Mouse (Mus musculus) heart, postnatal 0 days (tissue): ENCODE measurements at regions not wholly inside any gene's neighbourhood (a gene's known extent, or its start where the extent isn't known, plus 50 kb on each side); places are given as distances from the start of the nearest gene placed in this dataset.

ENCODE experiments used
- ATAC-seq: fragments of 200-750 bp; cut with Nextera tagmentation; 2 replicates; pipeline ENCODE4 v1.8.0; 2017; ENCODE audit warnings: low read depth, moderate number of reproducible peaks, moderate library complexity; ENCODE audit not compliant: insufficient read depth
- DNase-seq: peaks from one replicate; pipeline ENCODE4 v3.0.0-alpha.2; 2016; ENCODE audit warnings: low spot score
- H3K27ac ChIP-seq: fragments of 300-500 bp; sonication (generic); 2 replicates; pipeline ENCODE4 v1.5.1; 2014; ENCODE audit warnings: low read depth, mild to moderate bottlenecking
- H3K27me3 ChIP-seq: fragments of 300-500 bp; sonication (generic); 2 replicates; pipeline ENCODE4 v1.6.1; 2014; ENCODE audit warnings: low read length, mixed read lengths; ENCODE audit not compliant: control insufficient read depth, insufficient read depth
- H3K36me3 ChIP-seq: fragments of 300-500 bp; sonication (generic); replicated peaks from 2 replicates; pipeline ENCODE4 v1.6.1; 2014; ENCODE audit warnings: low read length, mixed read lengths; ENCODE audit not compliant: control insufficient read depth, insufficient read depth
- H3K4me1 ChIP-seq: fragments of 300-500 bp; sonication (generic); 2 replicates; pipeline ENCODE4 v1.6.1; 2014; ENCODE audit warnings: antibody characterized with exemption; ENCODE audit not compliant: control insufficient read depth, insufficient read depth
- H3K4me2 ChIP-seq: fragments of 300-500 bp; sonication (generic); 2 replicates; pipeline ENCODE4 v1.6.1; 2014; ENCODE audit warnings: low read depth, mild to moderate bottlenecking, low read length, moderate library complexity
- H3K4me3 ChIP-seq: fragments of 300-500 bp; sonication (generic); 2 replicates; pipeline ENCODE4 v1.5.1; 2014; ENCODE audit warnings: low read depth, low read length
- H3K9ac ChIP-seq: fragments of 300-500 bp; sonication (generic); replicated peaks from 2 replicates; pipeline ENCODE4 v1.6.1; 2014; ENCODE audit warnings: low read depth, low read length, mixed read lengths
- H3K9me3 ChIP-seq: fragments of 300-500 bp; sonication (generic); replicated peaks from 2 replicates; pipeline ENCODE4 v1.6.1; 2016; ENCODE audit warnings: low read length; ENCODE audit not compliant: control insufficient read depth
- CTCF ChIP-seq: IDR thresholded peaks from 2 replicates; pipeline ENCODE4 v1.5.1; 2016; ENCODE audit warnings: antibody characterized with exemption, control low read depth, low read depth
- EP300 ChIP-seq: IDR thresholded peaks from 2 replicates; pipeline ENCODE4 v1.6.1; 2016; ENCODE audit warnings: antibody characterized with exemption, low read depth
- WGBS: fragments of 180-500 bp; shearing (Covaris S2); extraction: QIAGEN DNeasy Blood & Tissue Kit; methylation state at CpG from one replicate; pipeline ENCODE4 v1.1.7; 2014; 5-methylcytosine and 5-hydroxymethylcytosine counted together

GRCm38 (mm10) chr15:62127602-62128158 is 1204.9 kb upstream of the A1bg start:
- Histone ChIP-seq H3K4me1 (peaks cover 3% of the 10 kb centered on the region; the same call in 1 of the 2 replicates), H3K4me3 (no peak overlapping the region)

GRCm38 (mm10) chr15:62125718-62126117 is 1202.9 kb upstream of the A1bg start:
- Histone ChIP-seq H3K27ac (no peak overlapping the region), H3K4me2 (no peak overlapping the region), H3K9me3 (no peaks in the 10 kb centered on the region), H3K4me1 (peaks cover 3% of the 10 kb centered on the region; the same call in 1 of the 2 replicates), H3K9ac (no peak overlapping the region), H3K27me3 (no peaks in the 10 kb centered on the region), H3K4me3 (no peak overlapping the region), H3K36me3 (no peaks in the 10 kb centered on the region)
- no peak for DNase-seq
- TF ChIP-seq EP300 = no peak
- no peak for TF ChIP-seq CTCF
- ATAC-seq = no peak
- 96% methylated on average over 7 of the region's 7 CpGs for WGBS

More at GRCm38 (mm10) chr15:62127602-62128158, 1204.9 kb upstream of the A1bg start:
- H3K4me2 ChIP-seq = no peak overlapping the region
- WGBS = 58% methylated on average over 11 of the region's 11 CpGs
- H3K9me3 ChIP-seq = no peaks in the 10 kb centered on the region
- H3K27me3 ChIP-seq = no peaks in the 10 kb centered on the region
- H3K9ac ChIP-seq = no peak overlapping the region
- ATAC-seq = no peak
- no peaks in the 10 kb centered on the region for H3K36me3 ChIP-seq
- H3K27ac ChIP-seq = no peak overlapping the region
- no peak for DNase-seq
- TF ChIP-seq CTCF = no peak
- no peak for TF ChIP-seq EP300

GRCm38 (mm10) chr15:62123756-62124155 is 1200.9 kb upstream of the A1bg start:
- Histone ChIP-seq H3K4me2 (no peak overlapping the region), H3K36me3 (no peaks in the 10 kb centered on the region), H3K27ac (no peak overlapping the region), H3K4me1 (peaks cover 3% of the 10 kb centered on the region; the same call in 1 of the 2 replicates), H3K27me3 (no peaks in the 10 kb centered on the region), H3K9ac (no peak overlapping the region), H3K4me3 (no peak overlapping the region), H3K9me3 (no peaks in the 10 kb centered on the region)
- TF ChIP-seq EP300 (no peak), CTCF (no peak)
- DNase-seq = no peak
- ATAC-seq = no peak
- 70% methylated on average over 4 of the region's 4 CpGs for WGBS

- WGBS = 86% methylated on average over 9 of the region's 9 CpGs
- H3K27ac ChIP-seq = no peak overlapping the region
- TF ChIP-seq CTCF = no peak
- no peak for TF ChIP-seq EP300
- no peak overlapping the region for H3K4me2 ChIP-seq
- H3K9me3 ChIP-seq = no peaks in the 10 kb centered on the region
- H3K4me3 ChIP-seq = no peak overlapping the region
- H3K36me3 ChIP-seq = no peaks in the 10 kb centered on the region
- DNase-seq = no peak
- no peak overlapping the region for H3K9ac ChIP-seq
- no peaks in the 10 kb centered on the region for H3K4me1 ChIP-seq
- H3K27me3 ChIP-seq = no peaks in the 10 kb centered on the region
- ATAC-seq = no peak
Observed at GRCm38 (mm10) chr15:62122265-62123023, 1199.6 kb upstream of the A1bg start.

GRCm38 (mm10) chr15:62121696-62122095 is 1198.9 kb upstream of the A1bg start:
- WGBS = 95% methylated on average over 4 of the region's 4 CpGs
- H3K27me3 ChIP-seq = no peaks in the 10 kb centered on the region
- H3K4me3 ChIP-seq = no peak overlapping the region
- H3K36me3 ChIP-seq = no peaks in the 10 kb centered on the region
- H3K9me3 ChIP-seq = no peaks in the 10 kb centered on the region
- no peak overlapping the region for H3K4me2 ChIP-seq
- no peak for ATAC-seq
- H3K4me1 ChIP-seq = no peaks in the 10 kb centered on the region
- H3K27ac ChIP-seq = no peak overlapping the region
- H3K9ac ChIP-seq = no peak overlapping the region
- TF ChIP-seq EP300 (no peak), CTCF (no peak)
- DNase-seq = no peak

GRCm38 (mm10) chr15:62120735-62121134 is 1197.9 kb upstream of the A1bg start:
- H3K4me2 ChIP-seq = no peak overlapping the region
- DNase-seq (no peak), ATAC-seq (no peak)
- no peak overlapping the region for H3K9ac ChIP-seq
- H3K9me3 ChIP-seq = no peaks in the 10 kb centered on the region
- no peak overlapping the region for H3K4me3 ChIP-seq
- no peak overlapping the region for H3K27ac ChIP-seq
- H3K4me1 ChIP-seq = no peaks in the 10 kb centered on the region
- 47% methylated on average over 4 of the region's 4 CpGs for WGBS
- TF ChIP-seq EP300 (no peak), CTCF (no peak)
- no peaks in the 10 kb centered on the region for H3K36me3 ChIP-seq
- no peaks in the 10 kb centered on the region for H3K27me3 ChIP-seq
